Mouse (Mus musculus) activated CD4-positive, CD25-positive, alpha-beta regulatory T cell, adult 9 weeks (primary cell): ENCODE data around the gene Als2. TPM values are rescaled to one million over a fixed set of nuclear protein-coding genes. Genes with fewer than 3 reads are reported as not detected.

ENCODE experiments used
- polyA plus RNA-seq: library from polyadenylated mRNA; unstranded; fragments of 100-300 nt; shearing (Covaris generic); gene quantifications from one replicate; pipeline ENCODE4 v1.2.1, GENCODE M21; 2017

Gene Als2
- polyA plus RNA-seq: 13.9 TPM

GRCm38 (mm10) chr1:59236856-59237441 is at the start of gene Als2:
TSS of gene Als2 (minus strand) at chr1:59237231.

GRCm38 (mm10) chr1:59256751-59257231 is 19.8 kb upstream of the Als2 start, which contains the start of gene Cdk15:
TSS of gene Cdk15 (plus strand) at chr1:59256906.

GRCm38 (mm10) chr1:59163030-59163461 is 74.0 kb downstream of the Als2 start, which contains the start of gene Mpp4:
TSS of gene Mpp4 (minus strand) at chr1:59163389.

GRCm38 (mm10) chr1:59119720-59120457 is 117.1 kb downstream of the Als2 start, which contains the start of gene Tmem237:
TSS of gene Tmem237 (minus strand) at chr1:59120408.

Other genes with a start within 250 kb of the Als2 start
- gene C2cd6, start 142.3 kb downstream of the Als2 start, polyA plus RNA-seq: not detected
- 13.9 TPM for gene Tmem237, start 116.8 kb downstream of the Als2 start, polyA plus RNA-seq
- gene Mpp4, start 73.8 kb downstream of the Als2 start, polyA plus RNA-seq: 0.32 TPM
- gene Cdk15, start 19.7 kb upstream of the Als2 start, polyA plus RNA-seq: not detected
- gene Fzd7, start 245.2 kb upstream of the Als2 start, polyA plus RNA-seq: not detected